Mouse (Mus musculus) right cerebral cortex, postnatal 25 days (tissue): Measurements from ENCODE around the gene Hbp1.

ENCODE experiments used
- DNase-seq: peaks from one replicate; pipeline ENCODE4 v3.0.0; 2022

The Hbp1 gene

DNA sequence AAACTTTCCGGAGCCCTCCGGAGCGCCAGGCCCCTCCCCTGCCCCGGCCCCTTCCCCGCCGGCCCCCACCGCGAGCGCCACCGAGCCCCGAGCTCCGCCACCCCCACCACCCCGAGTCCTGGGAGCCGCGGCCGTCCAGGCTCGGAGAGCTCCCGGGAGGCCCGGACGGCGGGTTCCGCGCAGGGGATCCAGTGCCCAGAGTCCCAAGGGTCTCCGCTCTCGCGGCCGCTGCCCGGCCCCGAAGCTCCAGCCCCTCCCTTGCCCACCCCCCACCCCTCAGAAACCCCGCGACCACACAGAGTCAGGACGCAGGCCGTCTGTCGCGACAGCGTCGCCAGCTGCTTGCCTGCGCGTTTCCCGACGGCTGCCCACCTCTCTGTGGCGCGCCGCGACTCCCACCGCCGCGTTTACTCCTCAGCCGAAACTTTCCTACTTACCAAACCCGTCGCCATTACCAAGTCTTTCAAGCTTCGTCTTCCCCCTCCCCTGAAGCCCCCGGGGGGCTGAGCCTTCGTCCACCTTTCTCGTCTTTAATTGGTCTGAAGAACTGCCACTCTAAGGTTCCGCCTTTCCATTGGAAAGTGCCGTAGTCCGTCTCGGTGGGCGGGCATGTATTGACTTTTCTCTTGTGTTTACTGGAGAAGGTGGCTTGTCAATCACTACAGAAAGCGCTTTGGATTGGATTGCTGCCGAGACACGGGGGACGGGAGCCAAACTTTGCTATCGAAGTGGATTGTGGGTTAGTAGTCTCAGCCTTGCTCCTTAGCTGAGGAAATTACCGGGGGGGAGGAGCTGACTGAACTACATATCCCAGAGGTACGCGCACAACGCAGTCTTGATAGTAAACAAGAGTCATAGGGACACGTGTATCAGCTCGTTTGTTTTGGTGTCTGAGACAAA, at the start of gene Hbp1:
TSS of gene Hbp1 (minus strand) at position 777 of the 900 bp plus-strand sequence.
- DNase-seq, result peak; percentile 98

DNA sequence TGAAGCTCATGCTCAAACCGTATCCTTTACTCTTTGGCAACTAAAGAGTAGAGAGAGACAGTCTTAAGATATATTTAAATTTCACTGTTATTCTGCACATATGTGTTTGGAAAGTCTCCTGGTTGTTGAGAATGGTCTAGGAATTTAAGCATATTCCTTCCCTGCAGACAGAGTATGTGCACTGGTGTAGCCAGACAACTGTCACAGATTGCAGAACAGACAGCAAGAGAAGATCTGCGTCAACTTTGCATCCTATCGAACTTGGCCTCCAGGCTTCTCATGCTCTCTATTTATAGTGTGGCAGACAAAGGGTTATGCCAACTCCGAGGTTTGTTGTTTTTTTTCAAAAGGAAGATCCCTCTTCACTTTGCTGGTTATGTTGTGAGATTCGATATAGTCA, 48.4 kb upstream of the Hbp1 start:
- DNase-seq, result no peak

DNA sequence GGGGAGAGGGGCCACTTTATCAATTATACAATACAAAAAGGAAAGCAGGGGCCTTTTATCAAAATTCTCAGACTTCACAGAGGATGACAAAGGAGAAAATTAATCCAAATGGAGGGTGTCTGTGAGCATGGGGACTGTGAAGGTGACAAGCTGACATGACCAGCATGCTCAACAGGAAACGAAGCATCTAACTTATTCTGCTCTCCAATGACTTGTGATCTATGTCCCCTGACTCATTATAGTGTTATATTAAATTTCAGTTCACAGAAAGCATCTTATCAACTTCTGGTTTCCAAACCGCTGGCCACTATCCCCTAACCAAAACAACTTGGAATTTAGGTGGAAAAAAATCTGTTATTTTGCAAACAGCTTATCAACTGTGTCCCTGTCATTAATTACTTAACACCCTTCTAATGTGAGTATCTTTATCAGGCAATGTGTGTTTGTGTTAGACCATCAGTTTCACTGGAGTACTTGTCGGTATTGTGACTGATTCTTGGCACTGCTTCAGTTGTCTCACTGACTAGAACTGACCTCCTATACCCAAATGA, 47.1 kb upstream of the Hbp1 start:
- no peak for DNase-seq

DNA sequence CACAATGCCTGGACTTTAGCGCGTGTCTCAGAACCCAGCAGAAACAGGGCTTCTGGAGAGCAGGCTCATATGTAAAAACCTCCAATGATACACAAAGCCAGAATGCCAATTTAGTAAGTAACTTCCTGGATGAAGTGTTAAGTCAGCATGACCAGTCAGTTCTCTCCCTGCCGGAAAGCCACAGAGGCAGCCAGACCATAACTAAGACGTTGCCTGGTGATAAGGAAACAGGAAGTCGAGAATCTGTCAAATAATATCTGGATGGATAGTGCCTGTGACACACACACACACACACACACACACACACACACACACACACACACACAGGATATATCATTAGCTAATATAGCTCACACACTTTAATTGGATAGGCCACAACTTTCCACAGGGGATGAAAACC, 46.5 kb upstream of the Hbp1 start:
- DNase-seq, result no peak

DNA sequence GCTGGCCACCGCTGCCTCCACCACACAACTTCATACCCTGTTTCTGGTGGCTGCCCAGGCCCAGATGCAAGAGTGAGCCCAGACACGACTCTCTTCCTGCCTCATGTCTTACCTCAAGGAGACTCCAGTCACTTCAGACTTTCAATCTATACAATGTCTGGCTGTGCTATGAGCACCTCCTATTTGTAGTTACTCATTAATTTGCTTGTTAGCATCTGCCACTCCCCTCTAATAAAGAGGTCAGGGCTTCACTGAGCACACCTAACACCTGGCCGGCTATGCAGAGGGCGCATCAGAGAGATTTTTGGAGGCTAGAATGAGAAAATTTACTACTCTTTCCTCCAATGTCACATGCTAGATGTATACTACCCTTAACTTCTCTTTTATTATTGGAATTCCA, 40.2 kb upstream of the Hbp1 start:
- no peak for DNase-seq

DNA sequence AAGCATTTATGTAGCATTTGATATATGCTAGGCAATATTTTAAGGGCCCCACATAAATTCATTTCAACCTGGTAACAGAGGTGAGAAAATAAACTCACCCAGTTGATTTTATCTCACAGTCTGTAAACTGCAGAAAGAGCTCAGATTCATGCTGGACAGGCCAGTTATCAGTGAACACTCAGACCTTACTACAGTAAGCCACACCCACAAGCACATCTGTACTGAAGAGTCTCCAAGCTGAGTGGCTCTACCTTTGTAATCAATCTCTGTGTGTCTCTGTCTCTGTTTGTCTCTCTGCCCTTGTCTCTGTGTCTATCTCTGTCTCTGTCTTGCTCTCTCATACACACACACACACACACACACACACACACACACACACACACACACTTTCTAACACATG, 39.4 kb upstream of the Hbp1 start:
- DNase-seq, result no peak

DNA sequence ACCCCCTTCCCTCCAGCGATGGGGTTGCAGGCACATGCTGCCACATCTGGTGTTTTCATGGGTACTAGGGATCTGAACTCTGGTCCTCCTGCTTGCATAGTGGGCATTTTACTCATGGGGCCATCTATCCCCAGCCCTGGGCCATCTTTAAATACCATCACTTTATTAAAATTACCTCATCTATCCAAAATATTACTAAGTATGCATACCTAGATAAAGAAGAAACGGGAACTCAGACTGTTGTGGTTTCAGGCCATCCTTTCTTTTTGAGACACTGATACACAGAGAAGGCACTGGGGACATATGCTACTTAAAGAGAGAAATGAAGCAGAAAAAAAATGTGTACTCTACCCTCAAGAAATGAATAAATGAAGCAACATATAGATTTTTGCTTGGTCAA, 36.1 kb upstream of the Hbp1 start:
- no peak for DNase-seq

DNA sequence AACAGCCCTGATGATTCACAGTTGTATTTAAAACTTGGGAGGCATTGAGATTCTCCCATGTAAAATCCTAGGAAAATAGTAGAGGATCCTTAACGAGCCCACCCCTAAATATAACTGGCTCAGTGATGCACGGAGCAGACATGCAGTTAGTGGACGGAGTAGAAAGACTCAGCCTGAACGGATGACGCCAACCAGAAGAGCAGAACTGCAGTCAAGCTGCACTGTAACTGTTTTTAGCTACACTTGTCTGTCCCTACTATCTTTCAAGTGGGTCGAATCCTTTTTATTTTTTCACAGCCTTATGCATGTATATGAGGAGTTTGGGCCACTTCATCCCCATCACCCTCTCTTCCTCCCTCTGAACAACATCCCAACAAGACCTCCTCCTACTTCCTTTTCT, 35.4 kb upstream of the Hbp1 start:
- no peak for DNase-seq

DNA sequence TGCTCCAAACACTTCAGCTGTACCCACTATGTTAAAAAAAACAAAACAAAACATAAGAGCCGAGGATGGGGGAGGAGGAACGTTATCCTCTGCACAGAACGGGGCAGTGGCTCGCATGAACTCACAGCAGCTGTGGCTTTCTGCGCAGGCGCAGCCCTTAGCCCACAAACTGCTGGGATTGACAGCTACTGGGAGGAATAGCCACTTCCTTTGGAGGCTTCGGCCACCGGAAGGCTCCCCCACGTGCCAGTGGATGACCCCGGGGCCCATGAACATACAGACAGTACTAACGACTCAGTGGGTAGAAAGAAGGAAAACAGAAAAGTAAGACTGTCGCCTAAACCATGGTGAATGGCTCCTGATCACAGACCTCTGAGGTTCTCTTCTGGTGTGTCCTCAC, 34.3 kb upstream of the Hbp1 start:
- DNase-seq, result no peak

DNA sequence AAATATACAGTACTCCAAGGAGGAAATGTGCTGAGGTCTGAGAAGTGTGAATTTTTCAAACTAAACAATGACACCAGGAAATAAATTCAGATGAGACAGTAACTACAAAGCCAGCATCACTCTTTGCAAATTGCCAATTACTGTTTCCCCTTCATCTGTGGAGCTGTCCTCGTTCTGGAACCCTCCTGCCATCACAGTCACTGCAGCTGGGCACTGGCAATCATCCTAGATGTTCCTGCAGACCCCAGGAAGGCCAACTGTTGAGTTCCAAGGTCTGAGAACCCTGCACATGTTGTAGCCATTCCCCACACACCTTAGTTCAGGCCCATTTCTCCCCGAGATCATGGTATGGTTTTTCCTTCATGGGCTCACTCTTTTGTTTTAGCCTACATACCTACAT, 33.9 kb upstream of the Hbp1 start:
- no peak for DNase-seq

DNA sequence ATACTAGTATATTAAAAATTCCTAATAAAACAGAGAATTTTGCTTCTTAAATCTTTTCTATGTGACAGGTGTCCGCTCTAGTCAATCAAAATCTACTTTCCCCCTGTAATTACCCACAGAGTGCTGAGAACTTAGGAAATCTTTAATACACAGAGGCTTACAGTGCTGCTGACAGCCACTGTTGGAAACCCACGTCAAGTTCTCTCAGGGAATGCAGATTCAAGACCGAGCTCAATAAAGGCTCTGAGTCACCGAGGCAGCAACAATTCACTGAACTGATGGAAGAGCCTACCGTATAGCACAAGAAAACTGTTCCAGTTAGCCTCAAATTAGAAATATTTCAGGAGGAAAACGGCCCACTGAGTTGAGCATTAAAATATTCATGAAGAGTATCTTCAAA, 33.4 kb upstream of the Hbp1 start:
- DNase-seq, result no peak

DNA sequence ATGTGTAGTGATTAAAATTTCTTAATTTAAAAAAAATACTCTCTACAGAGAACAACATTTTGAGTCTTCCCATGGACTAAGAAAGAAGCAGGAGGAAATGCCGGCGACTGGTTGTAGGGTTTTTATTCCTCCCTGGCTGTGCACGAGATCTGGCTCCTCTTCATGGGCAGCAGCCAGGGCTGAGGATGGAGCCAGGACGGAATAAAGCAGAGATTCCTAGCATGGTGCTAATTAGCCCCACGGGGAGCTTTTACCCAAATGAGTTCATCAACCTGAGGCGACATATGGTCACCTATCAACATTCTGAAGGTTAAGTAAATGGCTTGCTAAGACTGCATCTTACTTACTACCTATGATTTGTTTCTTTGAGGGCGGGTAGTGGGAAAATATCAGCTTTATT, 32.9 kb upstream of the Hbp1 start:
- DNase-seq, result no peak

DNA sequence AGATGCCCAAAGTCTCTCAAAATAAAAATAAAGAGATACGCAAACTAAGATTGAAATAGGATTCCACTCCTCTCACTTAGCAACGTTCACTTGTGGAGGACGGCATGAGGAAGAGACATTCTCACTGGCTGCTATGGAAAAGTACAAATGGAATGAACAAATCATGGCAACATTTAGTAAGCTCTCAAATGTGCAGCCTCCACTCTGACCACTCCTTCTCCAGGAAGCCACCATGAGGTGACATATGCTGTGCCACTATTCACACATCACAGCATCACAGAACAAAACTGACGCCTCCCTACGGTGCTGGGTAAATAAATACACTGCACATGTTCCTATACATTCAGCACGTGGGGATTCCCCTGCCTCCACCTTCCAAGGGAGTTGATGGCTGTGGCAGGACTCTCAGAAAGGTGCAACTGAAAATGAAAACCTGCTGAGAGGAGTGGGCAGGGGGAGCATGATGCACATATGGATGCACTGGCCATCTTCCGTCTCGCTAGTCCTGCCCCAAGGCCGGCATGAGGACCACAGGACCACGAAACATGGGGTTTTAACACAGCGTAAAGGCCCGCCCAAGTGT, 27.4 kb upstream of the Hbp1 start:
- DNase-seq, result no peak

DNA sequence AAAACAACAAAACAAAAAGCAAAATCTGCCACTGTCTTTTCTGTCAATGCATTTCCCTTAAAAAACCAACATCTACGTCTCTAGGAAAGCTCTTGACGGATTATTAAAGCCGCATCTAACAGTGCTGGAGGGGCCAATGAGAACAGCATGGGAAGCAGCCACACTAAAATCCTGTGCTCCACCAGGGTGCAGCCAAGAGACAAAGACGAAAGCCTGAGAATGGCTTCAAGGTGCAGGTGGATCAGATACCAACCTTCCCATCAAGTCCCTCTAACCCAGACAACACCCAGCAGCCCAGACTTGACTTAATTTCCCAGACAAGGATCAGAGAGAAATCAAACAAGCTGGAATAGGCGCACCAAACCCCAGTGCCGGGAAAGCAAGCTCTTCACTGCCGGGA, 26.2 kb upstream of the Hbp1 start:
- DNase-seq, result no peak

DNA sequence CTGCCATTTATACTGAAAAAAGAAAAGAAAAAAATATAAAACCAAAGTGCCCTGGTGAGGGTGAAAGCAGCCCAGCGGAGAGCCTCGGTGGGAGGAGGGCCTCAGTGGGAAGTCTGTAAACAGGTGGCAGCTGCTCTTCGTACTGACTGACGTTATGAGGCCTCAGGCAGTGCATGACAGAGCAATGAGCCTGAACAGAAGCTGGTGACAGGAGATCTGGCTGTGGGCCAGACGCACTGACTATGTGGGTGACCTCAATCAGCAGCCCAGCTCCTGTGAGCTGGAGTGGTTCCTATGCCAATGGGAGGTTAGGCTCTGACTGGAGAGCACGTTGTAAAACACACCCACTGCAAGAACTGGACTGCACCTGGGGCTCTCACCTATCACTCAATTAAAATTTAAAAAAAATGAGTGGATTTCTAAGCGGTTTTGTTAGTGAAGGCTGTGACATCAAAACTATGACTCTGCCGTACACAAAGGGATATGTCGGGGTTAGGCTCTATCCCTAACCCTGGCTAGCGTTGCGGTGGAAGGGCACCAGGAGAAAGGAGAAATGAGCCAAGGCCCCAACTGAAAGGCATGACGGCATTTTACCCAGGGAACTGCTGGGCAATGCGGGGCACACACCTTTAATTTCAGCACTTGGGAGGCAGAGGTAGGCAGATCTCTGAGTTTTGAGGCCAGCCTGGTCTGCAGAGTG, 23.3 kb upstream of the Hbp1 start:
- DNase-seq, result no peak

DNA sequence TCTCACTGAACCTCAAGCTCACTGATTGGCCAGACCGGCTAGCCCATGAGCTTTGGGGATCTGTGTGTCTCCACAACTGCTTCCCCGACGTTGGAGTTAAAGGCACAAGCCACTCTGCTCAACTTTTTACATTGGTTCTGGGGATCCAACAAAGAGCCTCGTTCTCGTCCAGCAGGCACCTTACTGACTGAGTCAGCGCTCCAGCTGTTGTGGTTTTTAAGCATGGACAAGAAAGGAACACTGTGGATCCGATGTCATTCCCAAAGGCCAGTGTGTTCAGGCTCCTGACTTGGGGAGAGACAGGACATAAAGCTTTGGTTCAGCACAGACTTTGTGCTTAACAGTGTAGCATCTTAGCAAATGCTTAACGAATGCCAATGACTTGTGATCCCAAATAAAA, 21.2 kb upstream of the Hbp1 start:
- DNase-seq, result no peak

DNA sequence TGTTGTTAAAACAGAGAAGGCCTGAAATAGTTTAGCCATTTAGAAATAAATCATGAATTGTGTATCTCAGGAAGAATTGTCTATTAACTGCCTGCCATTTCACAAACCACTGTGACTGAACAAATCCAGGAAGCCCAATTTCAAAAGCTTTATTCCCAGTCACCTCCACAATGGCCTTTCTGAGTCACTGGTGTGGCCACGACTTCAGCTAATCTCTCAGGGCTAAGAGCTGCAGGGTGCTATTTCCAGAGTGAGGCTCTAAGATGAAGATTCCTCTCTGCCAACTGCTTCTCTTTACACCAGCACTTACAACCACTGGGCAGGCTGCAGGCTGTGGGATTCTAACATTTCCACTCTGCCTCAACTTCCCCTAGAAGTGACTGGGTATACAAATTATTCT, 18.8 kb upstream of the Hbp1 start:
- no peak for DNase-seq

DNA sequence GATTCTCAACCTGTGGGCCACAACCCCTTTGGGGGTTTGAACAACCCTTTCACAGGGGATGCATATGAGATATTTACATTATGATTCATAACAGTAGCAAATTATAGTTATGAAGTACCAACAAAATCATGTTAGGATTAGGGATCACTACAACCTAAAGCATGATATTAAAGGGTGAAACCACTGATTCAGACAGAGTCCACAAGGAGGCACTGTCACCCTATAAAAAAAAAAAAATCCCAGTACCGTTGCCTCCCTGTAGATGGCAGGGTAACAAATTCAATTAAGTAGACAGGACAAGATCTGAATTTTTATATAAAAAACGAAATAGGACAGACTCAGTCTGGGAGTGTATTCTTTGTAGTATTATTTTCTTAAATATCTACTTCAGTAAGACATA, 17.2 kb upstream of the Hbp1 start:
- DNase-seq, result no peak

DNA sequence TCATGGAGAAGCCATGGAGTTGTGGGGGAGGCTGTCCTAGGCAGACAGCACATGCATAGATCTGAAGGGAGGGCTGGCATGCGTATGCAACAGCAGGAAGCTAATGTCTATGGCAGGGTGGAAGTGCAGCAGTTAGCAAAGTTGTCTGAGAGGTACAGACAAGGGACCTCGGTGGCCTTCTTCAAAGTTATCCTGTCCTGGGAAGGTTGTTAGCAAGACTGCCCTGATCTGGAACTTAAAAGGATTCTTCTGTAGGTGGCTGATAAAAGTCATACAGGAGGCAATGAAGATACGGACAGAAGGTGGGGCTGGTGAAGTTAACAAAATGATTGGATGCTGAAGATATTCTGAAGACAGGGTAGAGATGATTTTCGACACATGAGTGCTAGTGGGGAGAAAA, 16.1 kb upstream of the Hbp1 start:
- DNase-seq, result no peak

DNA sequence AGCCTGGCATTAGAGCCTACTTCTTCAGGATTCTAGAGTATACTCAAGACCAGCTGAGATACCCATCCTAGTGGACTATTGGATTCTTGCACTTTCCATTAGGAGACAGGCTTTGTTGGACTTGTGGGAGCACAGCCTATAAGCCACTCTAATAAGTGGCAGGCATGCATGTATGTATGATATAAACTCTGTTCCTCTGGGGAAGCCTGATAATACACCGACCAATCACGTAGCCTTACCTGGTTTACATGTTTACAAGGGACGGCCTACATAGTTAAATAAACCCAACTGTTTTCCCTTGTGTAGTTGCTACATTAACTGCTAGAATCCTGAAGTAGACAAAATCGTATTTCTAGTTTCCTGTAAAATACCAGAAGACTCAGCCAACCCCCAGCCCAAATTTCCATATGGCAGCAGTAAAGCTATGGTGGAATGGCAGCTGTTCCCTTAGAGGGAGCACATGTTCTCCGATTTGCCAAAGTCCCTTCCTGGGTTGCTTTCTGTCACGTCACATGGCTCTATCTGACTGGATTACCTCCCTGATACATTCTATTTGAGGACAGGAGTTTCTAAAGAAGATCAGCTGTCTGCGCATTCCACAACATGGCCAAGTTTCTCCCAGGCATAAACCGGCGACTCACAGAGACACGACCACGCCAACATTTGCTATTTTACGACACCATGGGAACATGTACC, 15.3 kb upstream of the Hbp1 start:
- DNase-seq, result no peak

DNA sequence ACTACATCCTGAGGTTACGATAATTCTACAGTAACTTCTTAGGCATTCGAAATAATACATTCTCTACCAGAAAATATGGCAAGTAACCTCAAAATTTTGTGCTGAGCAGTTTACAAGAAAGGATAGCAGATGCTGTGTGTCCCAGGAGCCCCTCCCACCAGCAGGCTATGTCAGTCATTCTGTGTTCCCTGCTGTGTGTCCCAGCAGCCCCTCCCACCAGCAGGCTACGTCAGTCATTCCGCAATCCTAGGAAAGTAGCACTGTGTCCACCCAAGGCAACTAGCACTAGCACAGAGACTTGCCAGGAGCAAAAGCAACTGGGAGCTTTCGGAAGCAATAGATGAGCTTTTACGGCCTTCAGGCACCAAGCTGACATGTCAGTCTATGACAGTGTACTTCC, 13.7 kb upstream of the Hbp1 start:
- DNase-seq, result no peak

DNA sequence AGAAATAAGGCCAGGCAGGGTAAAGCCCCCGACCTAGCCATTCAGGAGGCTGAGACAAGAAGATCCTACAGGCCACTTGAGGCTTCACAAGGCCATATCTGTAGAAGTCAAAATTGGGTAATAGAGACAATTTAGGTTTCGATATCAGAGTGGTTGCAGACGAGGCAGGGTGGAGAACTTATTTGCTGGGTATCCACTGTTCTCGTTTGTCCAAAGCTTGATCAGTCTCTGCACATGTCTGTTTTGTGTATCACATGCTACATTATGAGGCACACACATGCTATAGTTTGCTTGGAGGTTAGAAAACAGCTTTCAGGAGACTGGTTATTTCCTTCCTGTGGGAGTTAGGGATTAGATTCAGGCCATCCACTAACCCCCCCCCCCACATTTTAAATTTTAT, 5.5 kb upstream of the Hbp1 start:
- DNase-seq, result no peak

DNA sequence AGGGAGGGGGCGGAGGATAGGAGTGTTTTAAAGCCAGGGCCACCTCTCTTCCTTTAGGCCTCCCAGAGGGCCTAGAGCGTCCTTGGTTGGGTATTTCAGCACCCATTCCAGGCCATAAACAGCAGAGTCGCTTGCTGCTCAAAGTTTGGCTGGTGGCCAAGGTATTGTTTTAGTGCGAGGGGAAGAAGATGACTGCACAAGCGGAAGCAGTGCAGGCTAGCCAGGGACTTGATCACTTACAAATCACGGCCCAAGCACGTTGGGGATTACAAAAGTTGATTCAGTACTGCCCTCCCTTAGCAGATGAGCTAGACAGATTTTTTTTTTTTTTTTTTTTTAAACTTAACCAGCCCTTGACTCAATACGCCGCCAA, 310 bp upstream of the Hbp1 start:
- DNase-seq, result no peak
